Mouse (Mus musculus) A20 (cell line): ENCODE results near the gene Eogt.

Experiments used
- DNase-seq: peaks from one replicate; pipeline ENCODE4 v3.0.0-alpha.2; 2011; ENCODE audit warnings: low read depth, low spot score

Gene Eogt

GRCm38 (mm10) chr6:97148383-97149251 is at the start of gene Eogt:
Eogt (minus strand) TSS chr6:97149182.
- peak; percentile 88 for DNase-seq

DNA sequence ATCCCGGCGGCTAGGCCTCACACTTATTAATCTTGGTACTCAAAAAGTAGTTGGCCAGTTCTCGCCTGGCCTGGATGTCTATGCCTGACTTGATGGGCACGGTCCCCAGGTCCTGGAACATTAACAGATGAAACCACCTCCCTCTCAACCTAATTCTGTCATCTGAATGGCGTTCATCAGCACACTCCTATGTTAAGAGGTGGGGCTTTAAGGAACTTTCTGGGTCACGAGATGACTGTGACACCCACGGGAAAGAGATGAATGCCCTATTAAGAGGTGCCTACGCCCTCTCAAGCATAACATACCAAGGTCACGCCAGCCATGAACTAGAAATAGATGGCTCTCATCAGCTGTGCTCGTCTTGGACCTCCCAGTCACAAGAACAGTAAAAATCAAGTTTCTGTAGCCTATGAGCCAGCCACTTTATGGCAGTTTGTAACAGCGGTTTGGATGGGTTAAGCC is 30.4 kb upstream of the Eogt start:
- DNase-seq, result no peak

GRCm38 (mm10) chr6:97178491-97179366 is 29.7 kb upstream of the Eogt start, which contains the start of gene Tmf1:
Tmf1 (minus strand) TSS chr6:97179122.
- DNase-seq, result peak; percentile 96

- DNase-seq, result peak; percentile 72
Measured at GRCm38 (mm10) chr6:97175716-97176115, 26.7 kb upstream of the Eogt start.

DNA sequence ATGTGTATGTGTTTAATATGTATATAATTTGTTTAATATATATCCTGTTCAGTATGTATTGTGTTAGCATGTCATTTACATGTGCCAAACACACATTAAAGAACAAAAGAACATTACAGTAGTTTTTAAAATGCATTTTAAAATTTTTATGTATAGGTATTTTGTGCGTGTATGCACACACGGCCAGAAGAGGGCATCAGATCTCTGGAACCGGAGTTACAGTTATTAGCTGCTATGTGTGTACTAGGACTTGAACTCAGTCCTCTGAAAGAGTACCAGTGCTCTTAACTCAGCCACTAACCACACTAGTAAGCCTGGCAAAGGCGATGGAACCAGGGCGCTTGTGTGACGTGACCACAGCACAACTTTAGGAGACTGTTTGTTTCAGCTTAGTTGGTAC is 1.2 kb upstream of the Eogt start:
- DNase-seq, result peak; percentile 48

- DNase-seq, result peak; percentile 22
Measured at GRCm38 (mm10) chr6:97149721-97150120, 739 bp upstream of the Eogt start.

DNA sequence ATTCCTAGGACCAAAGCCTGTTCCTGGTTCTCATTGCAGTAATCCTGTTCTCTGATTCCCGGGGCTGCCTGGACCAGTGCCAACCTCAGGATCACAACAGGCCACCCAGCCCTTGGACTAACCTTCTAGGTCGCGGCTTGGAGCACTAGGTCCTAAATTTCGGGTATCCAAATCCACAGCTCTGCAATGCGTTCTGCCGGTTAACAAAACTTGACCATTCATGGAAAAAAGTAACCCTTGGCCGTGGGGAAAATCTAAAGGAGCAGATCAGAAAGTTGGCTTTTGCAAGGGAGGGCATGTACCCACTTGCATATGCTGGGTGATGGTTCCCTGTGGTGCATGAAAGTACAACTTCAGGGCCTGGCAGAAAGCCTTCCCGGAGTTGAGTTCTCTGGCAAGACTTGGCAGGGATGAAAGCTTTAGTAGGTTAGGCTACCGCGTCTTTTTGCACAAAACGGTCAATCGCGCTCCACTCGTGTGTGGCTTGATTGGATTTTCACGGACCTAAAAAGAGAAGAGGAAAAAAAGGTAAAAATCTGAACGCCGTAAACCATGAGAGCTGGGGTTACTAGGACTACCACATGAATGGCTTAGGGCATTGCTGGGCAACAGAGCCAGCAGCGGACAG is 1.1 kb downstream of the Eogt start:
- no peak for DNase-seq

DNA sequence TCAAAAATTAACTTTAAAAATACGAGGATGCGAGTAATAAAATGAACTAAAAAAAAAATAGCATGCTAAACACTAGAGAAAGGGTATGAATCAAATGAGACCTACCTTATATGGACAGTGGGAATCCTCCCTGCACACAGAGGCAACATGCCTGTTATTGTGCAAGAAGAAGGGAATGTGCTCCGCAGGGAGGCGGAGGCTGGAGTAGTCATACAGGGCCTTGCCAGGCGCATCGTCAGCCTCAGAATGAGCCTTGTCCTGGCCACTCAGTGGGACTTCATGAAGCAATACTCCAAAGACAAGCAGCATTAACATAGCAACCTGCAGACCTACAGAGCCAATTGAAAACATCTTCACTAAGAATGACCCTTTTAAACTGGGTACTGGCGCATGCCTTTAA is 3.8 kb downstream of the Eogt start:
- DNase-seq, result no peak

DNA sequence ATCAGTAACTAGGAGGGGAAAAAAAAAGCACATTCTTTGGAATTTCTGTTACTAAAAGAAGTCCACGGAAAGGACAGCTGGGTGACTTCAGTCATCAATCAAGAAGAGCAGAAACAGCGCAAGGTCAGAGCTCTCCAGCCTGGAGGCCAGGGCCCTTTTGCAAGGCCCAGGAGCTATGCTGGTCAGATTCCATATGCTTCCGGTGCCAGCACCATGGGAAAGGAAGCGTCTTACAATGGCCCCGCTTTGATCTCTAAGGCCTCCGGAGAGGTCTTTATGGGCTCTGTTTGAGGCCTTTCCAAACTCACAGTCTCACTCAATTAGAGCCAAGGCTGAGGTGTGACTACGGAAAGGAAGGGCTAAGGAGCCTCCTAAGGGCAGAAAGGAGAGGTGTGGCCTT is 4.6 kb downstream of the Eogt start:
- DNase-seq, result no peak

DNA sequence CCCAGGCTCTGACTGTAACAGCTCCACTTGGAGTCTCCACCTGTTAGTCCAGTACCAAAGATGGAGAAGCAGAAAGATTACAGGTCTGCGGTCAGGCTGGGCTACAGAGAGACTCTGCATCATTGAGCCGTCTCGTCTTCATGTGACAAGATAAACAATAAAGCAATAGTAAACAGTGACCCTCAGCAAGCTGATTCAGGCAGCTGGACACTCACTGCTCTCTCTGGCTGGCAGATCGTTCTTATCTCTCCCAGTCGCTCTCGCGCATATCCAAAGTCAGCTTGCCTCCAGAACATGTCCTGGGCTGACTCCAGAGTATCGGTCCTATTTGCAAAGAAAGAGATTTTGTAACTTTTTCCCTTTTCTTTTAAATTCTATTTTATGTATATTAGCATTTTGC is 6.4 kb downstream of the Eogt start:
- DNase-seq, result no peak

- DNase-seq, result no peak
Measured at GRCm38 (mm10) chr6:97141811-97142210, 7.2 kb downstream of the Eogt start.

GRCm38 (mm10) chr6:97132707-97133303 is 16.2 kb downstream of the Eogt start:
- DNase-seq, result no peak

DNA sequence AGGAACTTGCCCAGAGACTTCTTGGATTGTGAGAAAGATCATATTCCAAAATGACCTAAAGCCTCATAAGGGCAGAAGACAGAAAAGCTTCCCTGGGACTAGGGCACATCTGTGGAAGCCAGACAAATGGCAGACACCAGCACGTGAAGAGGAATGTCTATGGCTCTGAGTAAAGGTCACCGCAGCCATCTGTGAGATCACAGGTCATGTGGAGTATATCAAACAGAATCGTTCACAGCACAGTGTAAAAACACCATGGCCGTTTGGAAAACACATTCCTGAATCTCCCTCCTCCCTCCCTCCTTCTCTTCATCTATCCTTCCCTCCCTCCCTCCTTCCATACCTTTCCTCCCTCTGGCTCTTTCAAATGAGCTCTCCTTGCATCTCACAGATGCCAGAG is 17.2 kb downstream of the Eogt start:
- no peak for DNase-seq

DNA sequence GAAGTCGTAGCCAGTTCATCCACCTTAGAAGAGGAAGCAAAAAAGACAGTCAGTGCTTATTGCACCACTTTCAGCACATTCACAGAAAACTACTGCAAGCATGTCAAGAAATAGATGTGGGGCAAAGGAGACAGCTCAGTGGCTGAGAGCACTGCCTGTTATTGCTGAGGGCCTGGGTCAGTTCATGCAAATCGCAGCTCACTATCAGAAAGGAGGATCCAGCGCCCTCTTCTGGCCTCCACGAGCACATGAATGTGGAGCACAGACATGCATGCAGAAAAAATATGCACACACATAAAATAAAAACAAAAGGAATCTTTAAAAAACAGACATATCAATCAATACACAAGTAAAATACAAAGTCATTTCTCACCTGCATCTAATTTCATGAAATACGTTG is 18.0 kb downstream of the Eogt start:
- peak; percentile 40 for DNase-seq

- no peak for DNase-seq
Measured at GRCm38 (mm10) chr6:97124336-97125010, 24.5 kb downstream of the Eogt start.

DNA sequence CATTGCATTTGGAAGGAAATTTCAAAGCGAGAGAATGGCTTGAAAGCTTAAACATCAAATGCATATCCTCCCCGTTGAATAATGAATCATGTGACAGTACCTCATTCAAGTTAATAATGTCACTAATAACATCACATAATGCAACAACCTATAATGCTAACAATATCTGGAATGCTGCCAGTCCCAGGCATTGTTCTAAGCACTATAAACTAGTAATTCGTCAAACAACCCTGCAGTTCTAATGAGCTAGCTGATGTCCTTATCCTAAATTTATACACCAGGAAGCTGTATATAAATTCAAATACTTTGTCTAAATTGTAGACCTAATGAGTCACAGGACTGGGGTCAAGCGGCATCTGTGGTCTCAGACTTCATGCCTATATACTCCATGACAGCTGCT is 28.1 kb downstream of the Eogt start:
- no peak for DNase-seq

GRCm38 (mm10) chr6:97118327-97118726 is 30.7 kb downstream of the Eogt start:
- no peak for DNase-seq

DNA sequence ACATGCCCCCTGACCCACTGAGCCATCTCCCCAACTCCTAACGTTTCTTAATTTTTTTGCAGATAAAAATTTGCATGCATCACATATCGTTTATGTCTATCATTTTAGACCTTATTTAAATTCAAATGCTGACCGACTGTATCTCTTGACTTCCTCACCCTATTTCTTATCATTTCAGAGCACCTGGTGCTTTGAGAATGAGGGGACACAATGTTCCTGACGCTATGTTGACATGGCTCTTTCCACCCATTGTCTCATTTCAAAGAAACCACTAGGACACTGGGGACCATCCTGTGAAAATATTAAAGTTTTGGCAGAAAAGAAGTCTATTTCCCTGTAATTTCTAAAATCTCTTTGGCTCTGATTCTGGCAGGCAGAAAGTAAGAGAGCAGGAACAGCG is 32.1 kb downstream of the Eogt start:
- DNase-seq, result no peak

GRCm38 (mm10) chr6:97114821-97115220 is 34.2 kb downstream of the Eogt start:
- peak; percentile 12 for DNase-seq

GRCm38 (mm10) chr6:97112177-97112576 is 36.8 kb downstream of the Eogt start:
- DNase-seq, result no peak

DNA sequence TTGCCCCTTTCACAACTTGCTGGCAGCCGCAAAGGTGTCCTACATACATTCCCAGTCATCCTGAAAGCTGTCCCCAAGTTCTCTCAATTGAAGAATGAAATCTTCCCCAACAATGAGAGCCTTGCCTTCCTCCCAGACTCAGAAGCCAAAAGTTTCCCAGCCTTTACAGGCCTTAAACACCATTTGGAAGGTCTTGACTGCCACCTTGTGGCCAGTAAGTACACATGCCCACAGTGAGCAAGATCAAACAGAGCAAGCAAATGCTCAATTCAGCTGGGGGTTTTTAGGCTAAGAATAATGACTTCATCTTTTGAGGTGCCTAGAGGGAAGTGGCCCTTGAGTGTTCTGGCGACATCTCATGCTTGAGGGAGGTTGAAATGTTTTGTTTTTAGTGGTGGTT is 42.2 kb downstream of the Eogt start:
- peak; percentile 72 for DNase-seq
